Mouse (Mus musculus) brown adipose tissue, adult 24 weeks (tissue): ENCODE data around the gene Fam163b. TPM values are rescaled to one million over a fixed set of nuclear protein-coding genes. Genes with fewer than 3 reads are reported as not detected.

Experiments
- H3K27ac ChIP-seq: fragments of 200-500 bp; replicated peaks from 2 replicates; pipeline ENCODE4 v1.5.1; 2012; ENCODE audit warnings: low read depth, mild to moderate bottlenecking, low read length
- H3K4me1 ChIP-seq: fragments of 200-500 bp; 2 replicates; pipeline ENCODE4 v1.6.1; 2012; ENCODE audit warnings: low read length, mixed read lengths; ENCODE audit not compliant: control insufficient read depth, insufficient read depth, insufficient read length
- H3K4me3 ChIP-seq: fragments of 200-500 bp; 2 replicates; pipeline ENCODE4 v1.5.1; 2012; ENCODE audit warnings: low read depth, mild to moderate bottlenecking, low read length, moderate library complexity; ENCODE audit not compliant: insufficient read depth
- polyA plus RNA-seq: library from polyadenylated mRNA; stranded (reverse); fragments of >200 nt; gene quantifications from 2 replicates; pipeline ENCODE4 v1.2.4, GENCODE M21; 2012; ENCODE audit not compliant: missing spikeins, insufficient read depth, insufficient read length

Gene Fam163b
- polyA plus RNA-seq, 1 experiment = not detected

- Histone ChIP-seq H3K4me3 (no peak overlapping the region), H3K27ac (no peak overlapping the region), H3K4me1 (peaks cover 9% of the 10 kb centered on the region; the same call in 1 of the 2 replicates)
These were observed 56.5 kb downstream of the Fam163b start for GRCm38 (mm10) chr2:27085801-27086200.

DNA sequence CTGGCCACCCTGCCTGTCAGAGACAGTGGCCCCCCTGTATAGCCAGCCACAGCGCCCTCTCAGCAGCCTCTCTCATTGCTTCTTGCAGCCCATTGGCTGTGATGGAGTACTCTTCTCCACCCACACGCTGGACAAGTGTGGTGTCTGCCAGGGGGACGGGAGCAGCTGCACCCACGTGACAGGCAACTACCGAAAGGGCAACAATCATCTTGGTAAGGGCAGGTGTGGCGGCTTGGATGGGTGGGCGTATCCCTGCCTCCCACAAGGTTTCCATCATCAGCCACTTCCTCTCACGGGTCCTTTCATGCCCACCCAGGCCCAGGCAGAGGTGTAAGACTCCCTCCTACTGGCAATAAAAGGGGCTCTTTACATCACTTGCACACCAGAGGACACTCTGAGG is 57.3 kb downstream of the Fam163b start:
- Histone ChIP-seq H3K4me3 (no peak overlapping the region), H3K4me1 (peaks cover 9% of the 10 kb centered on the region; the same call in 1 of the 2 replicates), H3K27ac (no peak overlapping the region)

GRCm38 (mm10) chr2:27083761-27084475 is 58.4 kb downstream of the Fam163b start:
- Histone ChIP-seq H3K4me1 (peaks cover 6% of the 10 kb centered on the region; the same call in 1 of the 2 replicates), H3K4me3 (no peak overlapping the region), H3K27ac (peak overlapping the region; percentile 39)

DNA sequence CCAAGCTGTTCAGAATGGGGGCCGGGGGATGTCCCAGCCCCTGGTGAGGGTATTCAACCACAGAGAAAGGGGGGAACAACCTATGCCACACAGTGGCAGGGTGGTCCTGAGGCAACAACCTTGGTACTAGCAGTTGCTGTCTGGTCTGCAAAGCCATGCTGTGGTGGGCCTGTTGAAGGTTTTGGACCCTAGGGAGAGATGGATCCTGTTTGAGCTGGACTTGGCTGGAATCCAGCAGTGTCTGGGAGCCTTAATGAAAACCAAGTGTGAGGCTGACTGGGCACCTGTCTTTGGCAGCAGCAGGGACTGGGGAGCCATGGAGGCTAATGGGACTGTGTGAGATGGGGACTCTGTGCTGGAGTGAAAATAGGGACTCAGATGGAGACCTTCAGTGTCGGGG is 62.6 kb downstream of the Fam163b start:
- Histone ChIP-seq H3K27ac (no peak overlapping the region), H3K4me1 (peaks cover 8% of the 10 kb centered on the region)

DNA sequence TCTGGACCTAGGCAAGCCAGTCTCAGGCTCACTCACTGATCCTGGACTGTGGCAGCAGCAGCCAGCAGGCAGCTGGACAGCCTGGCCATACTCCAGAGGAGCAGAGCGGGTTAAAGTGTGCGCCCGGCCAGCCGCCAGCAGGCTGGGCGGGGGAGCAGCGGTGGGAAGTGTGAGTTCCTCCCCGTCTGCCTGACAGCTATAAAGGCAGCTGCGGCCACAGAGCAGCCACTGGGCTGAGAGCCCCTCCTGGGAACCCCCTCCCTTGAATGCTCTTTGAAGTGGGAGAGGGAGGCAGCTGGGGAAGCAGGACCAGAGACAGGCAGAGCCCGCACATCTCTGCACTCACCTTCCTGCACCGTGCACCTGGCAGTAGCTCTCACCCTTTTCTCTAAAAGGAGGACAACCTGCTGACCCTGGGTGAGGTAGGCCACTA is 63.1 kb downstream of the Fam163b start, which contains the start of gene Adamtsl2:
Adamtsl2 (plus strand) TSS at position 228 of the 433 bp plus-strand sequence.
- H3K27ac ChIP-seq = no peak within 1 kb of the TSS
- H3K4me1 ChIP-seq = peaks cover 8% of the 10 kb centered on the region
- H3K4me3 ChIP-seq = no peak within 1 kb of the TSS

More for the DNA sequence above, 62.6 kb downstream of the Fam163b start:
- H3K4me3 ChIP-seq = no peak overlapping the region

DNA sequence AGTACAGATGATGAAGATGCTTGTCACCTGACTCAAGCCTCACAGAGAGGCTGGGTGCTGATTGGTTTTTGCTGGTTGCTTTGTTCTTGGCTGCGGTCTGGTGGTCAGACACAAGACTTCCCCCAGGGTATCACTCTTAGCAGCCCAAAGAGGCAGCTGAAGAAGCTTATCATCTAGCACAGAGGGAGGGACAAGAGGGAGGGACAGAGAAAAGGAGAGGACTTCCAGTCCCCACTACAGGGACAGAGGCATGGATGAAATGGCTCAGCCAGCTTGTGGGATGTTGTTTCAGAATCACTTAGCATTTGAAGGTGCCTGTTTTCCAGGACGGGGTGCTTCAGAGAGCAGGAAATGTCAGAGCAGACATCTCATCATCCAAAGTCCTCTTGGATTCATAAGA is 64.0 kb downstream of the Fam163b start:
- Histone ChIP-seq H3K27ac (no peak overlapping the region), H3K4me3 (no peak overlapping the region), H3K4me1 (peaks cover 8% of the 10 kb centered on the region)

GRCm38 (mm10) chr2:27077655-27078244 is 64.5 kb downstream of the Fam163b start:
- Histone ChIP-seq H3K4me3 (no peak overlapping the region), H3K4me1 (peaks cover 8% of the 10 kb centered on the region), H3K27ac (no peak overlapping the region)

- peaks cover 9% of the 10 kb centered on the region for H3K4me1 ChIP-seq
- no peak overlapping the region for H3K4me3 ChIP-seq
- no peak overlapping the region for H3K27ac ChIP-seq
These were observed 66.8 kb downstream of the Fam163b start for GRCm38 (mm10) chr2:27075485-27075884.

- Histone ChIP-seq H3K4me1 (peaks cover 12% of the 10 kb centered on the region), H3K27ac (no peak overlapping the region), H3K4me3 (no peak overlapping the region)
These were observed 67.5 kb downstream of the Fam163b start for GRCm38 (mm10) chr2:27074804-27075203.

- Histone ChIP-seq H3K4me3 (no peak overlapping the region), H3K4me1 (peaks cover 7% of the 10 kb centered on the region), H3K27ac (no peak overlapping the region)
These were observed 68.9 kb downstream of the Fam163b start for GRCm38 (mm10) chr2:27073407-27073806.

DNA sequence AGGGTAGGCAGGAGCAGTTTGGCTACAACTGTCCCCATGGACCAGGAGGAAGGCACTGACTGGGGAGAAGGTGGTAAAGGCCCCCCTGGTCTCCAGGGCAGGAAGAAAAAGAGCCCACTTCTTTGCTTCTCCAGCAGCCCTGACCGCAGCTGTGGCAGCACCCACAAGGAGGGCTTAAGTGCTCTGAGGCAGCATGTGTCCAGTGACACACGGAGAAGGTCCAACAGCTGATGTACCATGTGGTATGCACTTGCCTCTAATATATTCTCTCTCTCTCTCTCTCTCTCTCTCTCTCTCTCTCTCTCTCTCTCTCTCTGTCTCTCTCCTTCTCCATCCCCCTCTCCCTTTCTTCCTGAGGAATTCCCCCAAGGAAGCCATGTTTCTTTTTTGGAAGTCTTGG is 70.3 kb downstream of the Fam163b start, which contains the start of gene Mymk:
Mymk (minus strand) TSS at position 202 of the 400 bp plus-strand sequence.
- peaks cover 4% of the 10 kb centered on the region; the same call in 1 of the 2 replicates for H3K4me1 ChIP-seq
- H3K4me3 ChIP-seq = no peak within 1 kb of the TSS
- no peak within 1 kb of the TSS for H3K27ac ChIP-seq

DNA sequence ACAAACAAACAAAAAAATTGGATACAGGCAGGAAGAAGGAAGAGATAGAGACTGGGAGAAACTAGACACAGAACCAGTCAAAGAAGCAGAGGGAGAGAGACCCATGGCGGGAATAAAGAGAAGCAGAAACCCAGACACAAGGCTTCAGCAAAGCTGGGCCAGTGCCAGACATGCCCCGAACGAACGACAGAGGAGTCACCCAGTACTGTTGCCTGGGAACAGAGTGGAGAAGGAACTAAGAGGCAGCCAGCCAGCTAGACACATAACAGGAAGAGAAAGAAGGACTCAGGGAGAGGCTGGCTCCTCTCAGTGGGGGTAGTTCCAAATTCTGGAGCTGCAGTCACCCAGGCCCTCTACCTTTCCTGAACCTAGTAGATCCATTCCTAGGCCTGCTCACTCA is 71.2 kb downstream of the Fam163b start:
- Histone ChIP-seq H3K27ac (no peak overlapping the region), H3K4me3 (no peak overlapping the region), H3K4me1 (peaks cover 4% of the 10 kb centered on the region; the same call in 1 of the 2 replicates)

DNA sequence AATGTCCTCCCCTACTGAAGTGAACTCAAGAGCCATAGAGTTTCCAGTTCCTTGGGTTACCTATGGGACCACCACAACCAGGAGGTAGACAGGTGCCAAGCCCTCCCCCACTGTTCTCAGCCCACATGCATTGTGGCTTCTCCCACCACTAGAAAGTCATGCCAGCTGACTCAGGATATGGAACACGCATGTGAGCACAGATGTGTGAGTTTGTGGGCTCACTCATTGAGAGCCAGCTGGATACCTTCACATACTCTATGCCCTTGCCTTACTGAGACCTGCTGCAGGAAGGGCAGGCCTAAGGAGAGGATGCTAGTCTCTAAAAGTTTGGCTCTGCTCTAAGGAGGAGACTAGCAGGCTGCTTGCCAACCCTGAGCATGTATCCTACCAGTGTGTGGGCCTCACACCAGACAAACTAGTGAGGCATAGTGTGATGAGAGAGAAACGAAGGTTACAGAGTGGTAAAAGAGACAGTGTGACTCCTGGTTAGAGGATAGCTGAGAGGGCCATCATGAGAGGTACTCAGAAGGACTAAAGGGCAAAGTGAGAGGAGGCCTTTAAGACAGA is 72.0 kb downstream of the Fam163b start:
- Histone ChIP-seq H3K27ac (no peak overlapping the region), H3K4me3 (no peak overlapping the region), H3K4me1 (peaks cover 4% of the 10 kb centered on the region; the same call in 1 of the 2 replicates)

GRCm38 (mm10) chr2:27069646-27070045 is 72.6 kb downstream of the Fam163b start:
- Histone ChIP-seq H3K4me1 (peaks cover 4% of the 10 kb centered on the region; the same call in 1 of the 2 replicates), H3K4me3 (no peak overlapping the region), H3K27ac (no peak overlapping the region)

GRCm38 (mm10) chr2:27067996-27068395 is 74.3 kb downstream of the Fam163b start:
- H3K4me1 ChIP-seq = peaks cover 4% of the 10 kb centered on the region; the same call in 1 of the 2 replicates

More at GRCm38 (mm10) chr2:27067996-27068395, 74.3 kb downstream of the Fam163b start:
- no peak overlapping the region for H3K4me3 ChIP-seq
- H3K27ac ChIP-seq = no peak overlapping the region
